Mouse (Mus musculus): ENCODE results near the gene Chuk.

The Chuk gene

GRCm38 (mm10) chr19:44032046-44032744, 75.1 kb downstream of the Chuk start:
- no peak for DNase-seq

- no peak for DNase-seq
Measured at GRCm38 (mm10) chr19:44030024-44030423, 77.3 kb downstream of the Chuk start.

GRCm38 (mm10) chr19:44028972-44029371, 78.3 kb downstream of the Chuk start, which contains the start of gene Cyp2c23:
Gene Cyp2c23 (minus strand): TSS chr19:44029208.
- no peak for DNase-seq

GRCm38 (mm10) chr19:44026956-44027530, 80.2 kb downstream of the Chuk start:
- no peak for DNase-seq

GRCm38 (mm10) chr19:44024921-44025585, 82.2 kb downstream of the Chuk start:
- DNase-seq = no peak
